Mouse (Mus musculus) erythroblast, embryonic 14.5 days (primary cell): ENCODE results near the gene Plekho2. TPM values are rescaled to one million over a fixed set of nuclear protein-coding genes. Genes with fewer than 3 reads are reported as not detected.

ENCODE experiments used
- H3K27me3 ChIP-seq: 2 replicates; pipeline ENCODE4 v1.6.1; 2012; ENCODE audit warnings: inconsistent platforms; ENCODE audit not compliant: control insufficient read depth
- H3K36me3 ChIP-seq: 2 replicates; pipeline ENCODE4 v1.6.1; 2012; ENCODE audit warnings: mild to moderate bottlenecking, inconsistent platforms; ENCODE audit not compliant: control insufficient read depth
- H3K4me1 ChIP-seq: 2 replicates; pipeline ENCODE4 v1.6.1; 2012; ENCODE audit warnings: inconsistent platforms; ENCODE audit not compliant: control insufficient read depth
- H3K4me3 ChIP-seq: replicated peaks from 2 replicates; pipeline ENCODE3; 2012; ENCODE audit warnings: moderate library complexity, mild to moderate bottlenecking, inconsistent platforms
- H3K9me3 ChIP-seq: 2 replicates; pipeline ENCODE4 v1.6.1; 2012; ENCODE audit warnings: low read length, inconsistent platforms, mixed read lengths; ENCODE audit not compliant: control insufficient read depth
- GATA1 ChIP-seq: IDR thresholded peaks from 2 replicates; pipeline ENCODE4 v1.6.1; 2012; ENCODE audit warnings: low read length, inconsistent platforms, mixed read lengths
- TAL1 ChIP-seq: IDR thresholded peaks from 3 replicates; pipeline ENCODE4 v1.6.1; 2012; ENCODE audit warnings: low read length, inconsistent platforms, mixed read lengths
- polyA plus RNA-seq: library from polyadenylated mRNA; stranded (reverse); fragments of >175 nt; gene quantifications from 2 replicates; pipeline ENCODE4 v1.2.3, GENCODE M21; 2012

The Plekho2 gene
- polyA plus RNA-seq, 1 experiment, result 11.7 TPM

GRCm38 (mm10) chr9:65549139-65549538 lies 30.7 kb downstream of the Plekho2 start:
- Histone ChIP-seq H3K4me1 (peaks cover 86% of the 10 kb centered on the region), H3K4me3 (no peak overlapping the region), H3K36me3 (peaks cover 45% of the 10 kb centered on the region), H3K9me3 (no peaks in the 10 kb centered on the region), H3K27me3 (no peaks in the 10 kb centered on the region)
- TF ChIP-seq GATA1 (no peak), TAL1 (no peak)

GRCm38 (mm10) chr9:65548311-65548710 lies 31.5 kb downstream of the Plekho2 start:
- Histone ChIP-seq H3K27me3 (no peaks in the 10 kb centered on the region), H3K36me3 (peaks cover 37% of the 10 kb centered on the region), H3K4me1 (peaks cover 78% of the 10 kb centered on the region), H3K4me3 (no peak overlapping the region), H3K9me3 (no peaks in the 10 kb centered on the region)
- TF ChIP-seq GATA1, result no peak
- no peak for TF ChIP-seq TAL1

GRCm38 (mm10) chr9:65547844-65548243 lies 32.0 kb downstream of the Plekho2 start:
- H3K9me3 ChIP-seq, result no peaks in the 10 kb centered on the region
- no peak overlapping the region for H3K4me3 ChIP-seq
- peaks cover 73% of the 10 kb centered on the region for H3K4me1 ChIP-seq
- H3K36me3 ChIP-seq, result peaks cover 32% of the 10 kb centered on the region
- no peak for TF ChIP-seq GATA1
- TF ChIP-seq TAL1, result no peak
- no peaks in the 10 kb centered on the region for H3K27me3 ChIP-seq

GRCm38 (mm10) chr9:65547111-65547510 lies 32.7 kb downstream of the Plekho2 start:
- peaks cover 25% of the 10 kb centered on the region for H3K36me3 ChIP-seq
- no peak overlapping the region for H3K4me3 ChIP-seq
- peaks cover 71% of the 10 kb centered on the region for H3K4me1 ChIP-seq
- no peaks in the 10 kb centered on the region for H3K27me3 ChIP-seq
- H3K9me3 ChIP-seq, result no peaks in the 10 kb centered on the region
- no peak for TF ChIP-seq TAL1
- no peak for TF ChIP-seq GATA1

GRCm38 (mm10) chr9:65546413-65546695 lies 33.5 kb downstream of the Plekho2 start:
- peaks cover 17% of the 10 kb centered on the region for H3K36me3 ChIP-seq
- peaks cover 71% of the 10 kb centered on the region for H3K4me1 ChIP-seq
- H3K4me3 ChIP-seq, result no peak overlapping the region
- no peaks in the 10 kb centered on the region for H3K9me3 ChIP-seq
- TF ChIP-seq TAL1, result no peak
- no peak for TF ChIP-seq GATA1
- H3K27me3 ChIP-seq, result no peaks in the 10 kb centered on the region

- Histone ChIP-seq H3K36me3 (peaks cover 12% of the 10 kb centered on the region), H3K9me3 (no peaks in the 10 kb centered on the region), H3K27me3 (no peaks in the 10 kb centered on the region), H3K4me1 (peaks cover 68% of the 10 kb centered on the region), H3K4me3 (no peak overlapping the region)
- TF ChIP-seq TAL1 (no peak), GATA1 (no peak)
Measured at GRCm38 (mm10) chr9:65545635-65546412, 34.0 kb downstream of the Plekho2 start.

GRCm38 (mm10) chr9:65542111-65542524 lies 37.7 kb downstream of the Plekho2 start:
- Histone ChIP-seq H3K9me3 (no peaks in the 10 kb centered on the region), H3K4me3 (no peak overlapping the region), H3K36me3 (no peaks in the 10 kb centered on the region; the same call in 1 of the 2 replicates), H3K27me3 (no peaks in the 10 kb centered on the region), H3K4me1 (peaks cover 54% of the 10 kb centered on the region)
- TF ChIP-seq TAL1, result no peak
- no peak for TF ChIP-seq GATA1

GRCm38 (mm10) chr9:65541126-65542068 lies 38.4 kb downstream of the Plekho2 start:
- H3K36me3 ChIP-seq, result no peaks in the 10 kb centered on the region

GRCm38 (mm10) chr9:65539697-65540096 lies 40.1 kb downstream of the Plekho2 start:
- Histone ChIP-seq H3K36me3 (no peaks in the 10 kb centered on the region), H3K4me1 (peaks cover 53% of the 10 kb centered on the region)
- TF ChIP-seq TAL1, result no peak
- TF ChIP-seq GATA1, result no peak

More at GRCm38 (mm10) chr9:65541126-65542068, 38.4 kb downstream of the Plekho2 start:
- peaks cover 51% of the 10 kb centered on the region for H3K4me1 ChIP-seq
- H3K27me3 ChIP-seq, result no peaks in the 10 kb centered on the region
- no peak for TF ChIP-seq TAL1
- no peak for TF ChIP-seq GATA1
- H3K4me3 ChIP-seq, result no peak overlapping the region
- H3K9me3 ChIP-seq, result no peaks in the 10 kb centered on the region

More at GRCm38 (mm10) chr9:65539697-65540096, 40.1 kb downstream of the Plekho2 start:
- Histone ChIP-seq H3K27me3 (no peaks in the 10 kb centered on the region), H3K4me3 (no peak overlapping the region), H3K9me3 (no peaks in the 10 kb centered on the region)
